Mouse (Mus musculus) erythroblast, adult 5-6 weeks (primary cell): Measurements from ENCODE around the gene Olfr1299. TPM values are rescaled to one million over a fixed set of nuclear protein-coding genes. Genes with fewer than 3 reads are reported as not detected.

Source experiments
- ATAC-seq: replicated peaks from 2 replicates; pipeline ENCODE4 v1.8.0; 2016; ENCODE audit warnings: moderate number of reproducible peaks, mild to moderate bottlenecking, moderate TSS enrichment, inconsistent platforms; ENCODE audit not compliant: poor library complexity, low FRiP score, severe bottlenecking
- total RNA-seq, 2 experiments: library from RNA; stranded (forward) in 1 of 2; stranded (reverse) in 1 of 2; fragments of 150-400 nt in 1 of 2; fragments of 200-764, 138-1000 nt in 1 of 2; gene quantifications; 2 replicates each; pipeline versions ENCODE4 v1.2.3 to v1.2.4; 2015 to 2017; ENCODE audit warnings: low replicate concordance in 2 of 2

Olfr1299 gene
- total RNA-seq (2015; ENCODE audit: low replicate concordance) (not detected in 2 replicates), total RNA-seq (2017; ENCODE audit: low replicate concordance) (not detected in 2 replicates)

DNA sequence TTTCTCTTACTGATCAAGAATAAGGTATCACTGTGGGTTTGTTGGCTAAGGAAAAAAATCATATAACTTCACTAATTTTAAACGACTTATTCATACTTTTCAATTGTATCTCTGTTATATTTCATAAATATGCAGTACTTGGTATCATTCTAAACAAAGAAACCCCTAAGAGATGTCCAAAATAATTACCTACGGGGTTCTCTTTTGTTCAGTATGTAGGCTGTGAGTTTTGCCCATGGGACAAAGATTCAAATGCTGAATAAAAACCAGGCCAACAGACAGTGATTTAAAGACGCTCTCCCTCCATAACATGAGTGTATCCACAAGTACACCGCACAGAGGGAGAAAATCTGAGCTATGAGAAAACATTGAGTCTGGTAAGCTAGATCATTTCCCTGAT is at the start of gene Olfr1299:
TSS of gene Olfr1299 (plus strand) at position 301 of the 400 bp plus-strand sequence.
- ATAC-seq: no peak

DNA sequence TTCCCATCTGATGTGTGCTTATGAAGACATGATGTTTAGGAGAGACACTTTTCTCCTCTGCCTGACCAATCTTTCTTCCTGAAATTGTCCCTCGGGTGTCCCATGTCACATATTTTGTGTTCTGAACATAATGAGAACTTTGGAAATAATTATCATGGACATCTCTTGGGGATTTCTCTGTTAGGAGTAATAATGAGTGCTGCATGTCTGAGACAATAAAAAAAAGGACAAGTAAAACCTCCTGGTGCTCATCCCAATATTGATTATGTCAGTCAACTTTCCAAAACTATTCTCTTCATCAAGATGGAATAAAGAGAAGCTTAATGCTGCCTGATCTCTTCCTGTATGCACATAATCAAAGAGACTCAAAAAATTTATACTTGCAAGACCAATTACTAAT is 34.8 kb upstream of the Olfr1299 start, which contains the start of gene Olfr1297:
TSS of gene Olfr1297 (minus strand) at position 101 of the 400 bp plus-strand sequence.
- ATAC-seq: no peak

DNA sequence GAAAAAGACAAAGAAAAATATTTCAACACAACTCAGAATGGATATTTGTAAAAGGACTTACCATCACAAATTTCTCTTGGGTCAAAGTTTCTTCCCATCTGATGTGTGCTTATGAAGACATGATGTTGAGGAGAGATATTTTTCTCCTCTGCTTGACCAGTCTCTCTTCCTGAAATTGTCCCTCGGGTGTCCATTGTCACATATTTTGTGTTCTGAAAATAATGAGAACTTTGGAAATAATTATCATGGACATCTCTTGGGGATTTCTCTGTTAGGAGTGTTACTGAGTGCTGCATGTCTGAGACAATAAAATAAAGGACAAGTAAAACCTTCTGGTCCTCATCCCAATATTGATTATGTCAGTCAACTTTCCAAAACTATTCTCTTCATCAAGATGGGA is 12.1 kb upstream of the Olfr1299 start, which contains the start of gene Olfr1298:
TSS of gene Olfr1298 (minus strand) at position 101 of the 400 bp plus-strand sequence.
- ATAC-seq: no peak

Other genes starting within 250 kb of the Olfr1299 start
- not detected in 2 replicates for gene Olfr1286, start 238.3 kb upstream of the Olfr1299 start, total RNA-seq (2015; ENCODE audit: low replicate concordance)
- gene Olfr1286, start 238.3 kb upstream of the Olfr1299 start, total RNA-seq (2017; ENCODE audit: low replicate concordance): not detected in 2 replicates
- not detected in 2 replicates for gene Olfr1287, start 212.3 kb upstream of the Olfr1299 start, total RNA-seq (2015; ENCODE audit: low replicate concordance)
- not detected in 2 replicates for gene Olfr1287, start 212.3 kb upstream of the Olfr1299 start, total RNA-seq (2017; ENCODE audit: low replicate concordance)
- not detected in 2 replicates for gene Olfr1288, start 187.3 kb upstream of the Olfr1299 start, total RNA-seq (2015; ENCODE audit: low replicate concordance)
- not detected in 2 replicates for gene Olfr1288, start 187.3 kb upstream of the Olfr1299 start, total RNA-seq (2017; ENCODE audit: low replicate concordance)
- gene Olfr1289, start 180.6 kb upstream of the Olfr1299 start, total RNA-seq (2015; ENCODE audit: low replicate concordance): not detected in 2 replicates
- gene Olfr1289, start 180.6 kb upstream of the Olfr1299 start, total RNA-seq (2017; ENCODE audit: low replicate concordance): not detected in 2 replicates
- not detected in 2 replicates for gene Olfr1290, start 167.6 kb upstream of the Olfr1299 start, total RNA-seq (2015; ENCODE audit: low replicate concordance)
- gene Olfr1290, start 167.6 kb upstream of the Olfr1299 start, total RNA-seq (2017; ENCODE audit: low replicate concordance): not detected in 2 replicates
- gene Olfr1291-ps1, start 164.2 kb upstream of the Olfr1299 start, total RNA-seq (2015; ENCODE audit: low replicate concordance): not detected in 2 replicates
- gene Olfr1291-ps1, start 164.2 kb upstream of the Olfr1299 start, total RNA-seq (2017; ENCODE audit: low replicate concordance): not detected in 2 replicates
- gene Olfr1293-ps, start 136.2 kb upstream of the Olfr1299 start, total RNA-seq (2015; ENCODE audit: low replicate concordance): not detected in 2 replicates
- gene Olfr1293-ps, start 136.2 kb upstream of the Olfr1299 start, total RNA-seq (2017; ENCODE audit: low replicate concordance): not detected in 2 replicates
- not detected in 2 replicates for gene Olfr1294, start 121.1 kb upstream of the Olfr1299 start, total RNA-seq (2015; ENCODE audit: low replicate concordance)
- gene Olfr1294, start 121.1 kb upstream of the Olfr1299 start, total RNA-seq (2017; ENCODE audit: low replicate concordance): not detected in 2 replicates
- not detected in 2 replicates for gene Olfr1295, start 91.7 kb upstream of the Olfr1299 start, total RNA-seq (2015; ENCODE audit: low replicate concordance)
- not detected in 2 replicates for gene Olfr1295, start 91.7 kb upstream of the Olfr1299 start, total RNA-seq (2017; ENCODE audit: low replicate concordance)
- gene Olfr1297, start 34.9 kb upstream of the Olfr1299 start, total RNA-seq (2015; ENCODE audit: low replicate concordance): not detected in 2 replicates
- not detected in 2 replicates for gene Olfr1297, start 34.9 kb upstream of the Olfr1299 start, total RNA-seq (2017; ENCODE audit: low replicate concordance)
- not detected in 2 replicates for gene Olfr1298, start 12.2 kb upstream of the Olfr1299 start, total RNA-seq (2015; ENCODE audit: low replicate concordance)
- gene Olfr1298, start 12.2 kb upstream of the Olfr1299 start, total RNA-seq (2017; ENCODE audit: low replicate concordance): not detected in 2 replicates
- not detected in 2 replicates for gene Olfr1301, start 89.6 kb downstream of the Olfr1299 start, total RNA-seq (2015; ENCODE audit: low replicate concordance)
- gene Olfr1301, start 89.6 kb downstream of the Olfr1299 start, total RNA-seq (2017; ENCODE audit: low replicate concordance): 0.26 TPM in 1 of 2 replicates, not detected in the other
- gene Olfr1302, start 116.0 kb downstream of the Olfr1299 start, total RNA-seq (2015; ENCODE audit: low replicate concordance): not detected in 2 replicates
- not detected in 2 replicates for gene Olfr1302, start 116.0 kb downstream of the Olfr1299 start, total RNA-seq (2017; ENCODE audit: low replicate concordance)
- not detected in 2 replicates for gene Olfr1303, start 158.9 kb downstream of the Olfr1299 start, total RNA-seq (2015; ENCODE audit: low replicate concordance)
- 0.42 TPM in 1 of 2 replicates, not detected in the other for gene Olfr1303, start 158.9 kb downstream of the Olfr1299 start, total RNA-seq (2017; ENCODE audit: low replicate concordance)
- not detected in 2 replicates for gene Olfr1305, start 215.7 kb downstream of the Olfr1299 start, total RNA-seq (2015; ENCODE audit: low replicate concordance)
- gene Olfr1305, start 215.7 kb downstream of the Olfr1299 start, total RNA-seq (2017; ENCODE audit: low replicate concordance): not detected in 2 replicates